Mouse (Mus musculus): ENCODE measurements at regions not wholly inside any gene's neighbourhood (a gene's known extent, or its start where the extent isn't known, plus 50 kb on each side); places are given as distances from the start of the nearest gene placed in this dataset.

- Histone ChIP-seq H3K27me3 (replicated peaks) (0 out of 2 replicates have a peak, but pooled peaks cover 3% of the 10 kb centered on the region), H3K27ac (no peak overlapping the region), H3K36me3 (no peaks in the 10 kb centered on the region), H3K9ac (no peak overlapping the region), H3K9me3 (no peaks in the 10 kb centered on the region), H3K4me3 (replicated peaks) (no peak overlapping the region), H3K4me1 (replicated peaks) (no peaks in the 10 kb centered on the region), H3K4me2 (replicated peaks) (no peak overlapping the region)
- ATAC-seq = no peak
- 54% methylated on average over 16 of the region's 16 CpGs for WGBS
Observed at GRCm38 (mm10) chr4:124498043-124498442, 112.6 kb downstream of the 3100002H09Rik start.

DNA sequence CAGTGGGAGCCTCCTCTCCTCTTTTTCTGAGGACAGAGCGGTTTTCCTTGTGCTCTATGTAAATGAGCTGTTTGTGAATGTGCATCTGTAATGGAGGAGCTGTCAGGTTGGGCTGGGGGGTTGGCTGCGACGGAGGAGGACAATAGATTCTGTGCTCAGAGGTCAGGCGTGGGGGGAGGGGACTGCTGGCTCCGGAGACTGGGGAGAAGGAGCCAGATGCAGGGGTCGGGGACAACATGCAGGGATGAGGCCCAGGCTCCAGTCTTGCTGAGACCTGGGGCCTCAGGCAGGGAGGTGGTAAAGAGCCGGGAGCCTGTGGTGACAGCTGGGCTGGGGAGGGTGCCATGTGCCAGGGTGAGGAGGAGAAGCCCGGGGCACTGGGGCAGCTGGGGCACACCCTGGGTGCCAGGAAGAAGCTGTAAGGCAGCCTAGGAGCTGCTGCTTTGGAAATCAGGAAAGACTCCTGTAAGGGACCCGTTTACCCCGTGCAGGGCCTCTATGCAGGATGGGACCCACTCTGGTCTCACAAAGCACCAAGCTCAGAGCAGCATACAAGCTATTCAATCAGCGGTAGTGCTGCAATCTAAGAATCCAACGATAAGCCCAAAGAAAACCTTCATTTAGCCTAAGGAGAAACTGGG, 124.5 kb downstream of the 3100002H09Rik start:
- 18% methylated on average over 12 of the region's 12 CpGs for WGBS
- H3K27me3 ChIP-seq (replicated peaks) = peaks cover 32% of the 10 kb centered on the region
- H3K4me1 ChIP-seq (replicated peaks) = no peaks in the 10 kb centered on the region

DNA sequence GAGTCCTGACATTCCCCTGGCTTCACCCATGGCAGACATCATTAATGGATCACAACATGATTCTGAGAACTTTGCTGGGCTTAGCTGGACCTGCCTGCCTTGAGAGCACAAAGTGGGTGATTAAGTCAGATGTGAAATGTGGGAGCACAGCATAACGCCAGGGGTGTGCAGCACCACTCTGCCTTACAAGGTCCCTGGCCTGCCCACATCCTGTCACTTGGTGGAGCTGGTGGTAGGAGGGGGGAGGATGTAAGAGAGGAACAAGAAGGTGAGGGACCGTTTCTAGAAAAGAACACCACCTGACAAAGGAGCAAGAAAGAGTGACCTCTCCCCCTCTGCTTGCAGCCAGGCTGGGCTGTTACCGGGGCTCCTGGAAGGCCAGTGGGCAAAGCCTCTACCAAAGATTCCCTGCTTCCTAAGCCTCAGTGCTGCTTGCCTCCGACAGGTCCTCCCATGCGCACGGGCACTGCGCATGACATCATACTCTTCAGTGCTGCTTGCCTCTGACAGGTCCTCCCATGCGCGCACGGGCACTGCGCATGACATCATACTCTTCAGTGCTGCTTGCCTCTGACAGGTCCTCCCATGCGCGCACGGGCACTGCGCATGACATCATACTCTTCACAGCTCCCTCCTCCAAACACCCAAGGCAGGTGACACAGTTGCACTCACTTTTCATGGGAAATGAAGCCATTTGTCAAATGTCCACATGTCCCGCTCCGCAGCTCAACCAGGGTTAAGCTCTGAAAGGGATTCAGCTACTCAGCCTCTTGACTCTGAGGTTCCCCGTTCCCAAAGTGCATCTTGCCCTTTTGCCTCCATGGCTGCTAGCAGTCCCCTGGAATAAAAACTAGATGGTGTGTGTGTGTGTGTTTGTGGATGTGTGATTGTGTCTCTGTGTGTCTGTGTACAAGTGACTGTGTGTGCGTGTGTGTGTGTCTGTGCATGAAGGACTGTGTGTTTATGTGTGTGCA, 125.7 kb downstream of the 3100002H09Rik start:
- H3K9ac ChIP-seq = no peak overlapping the region
- H3K27me3 ChIP-seq (replicated peaks) = peaks cover 33% of the 10 kb centered on the region
- H3K27ac ChIP-seq = no peak overlapping the region
- H3K4me2 ChIP-seq (replicated peaks) = no peak overlapping the region
- H3K4me3 ChIP-seq (replicated peaks) = no peak overlapping the region
- H3K9me3 ChIP-seq = no peaks in the 10 kb centered on the region
- no peaks in the 10 kb centered on the region for H3K4me1 ChIP-seq (replicated peaks)
- WGBS = 32% methylated on average over 19 of the region's 19 CpGs
- no peak for ATAC-seq
- no peaks in the 10 kb centered on the region for H3K36me3 ChIP-seq

More for the DNA sequence above, 124.5 kb downstream of the 3100002H09Rik start:
- Histone ChIP-seq H3K4me3 (replicated peaks) (no peak overlapping the region), H3K9me3 (no peaks in the 10 kb centered on the region), H3K9ac (no peak overlapping the region), H3K36me3 (no peaks in the 10 kb centered on the region), H3K4me2 (replicated peaks) (no peak overlapping the region), H3K27ac (no peak overlapping the region)
- no peak for ATAC-seq

DNA sequence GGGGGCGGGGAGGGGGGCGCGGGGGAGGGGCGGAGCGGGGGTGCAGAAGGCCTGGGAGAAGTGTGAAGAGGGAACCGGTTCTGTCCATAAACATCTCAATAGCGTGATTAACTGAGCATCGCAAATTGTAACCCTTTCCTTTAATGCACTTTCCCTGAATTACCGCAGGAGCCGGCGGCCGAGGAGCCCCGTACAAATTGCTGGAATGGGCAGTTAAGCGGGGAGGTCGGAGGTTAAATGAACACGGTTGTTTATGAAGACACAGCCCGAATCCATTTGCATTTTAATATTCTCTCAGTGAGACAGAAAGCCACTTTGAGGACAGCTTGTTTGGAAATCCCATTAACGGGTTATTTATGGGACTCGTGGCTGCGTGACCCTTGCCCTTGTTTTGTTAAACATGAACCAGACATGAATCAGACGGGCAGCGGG, 132.7 kb downstream of the 3100002H09Rik start:
- WGBS = 2% methylated on average over 22 of the region's 22 CpGs
- Histone ChIP-seq H3K4me3 (replicated peaks) (no peak overlapping the region), H3K4me1 (replicated peaks) (peaks cover 4% of the 10 kb centered on the region), H3K27me3 (replicated peaks) (peaks cover 35% of the 10 kb centered on the region), H3K9ac (no peak overlapping the region), H3K36me3 (no peaks in the 10 kb centered on the region), H3K4me2 (replicated peaks) (peak overlapping the region; percentile 42), H3K27ac (no peak overlapping the region), H3K9me3 (no peaks in the 10 kb centered on the region)
- no peak for ATAC-seq

DNA sequence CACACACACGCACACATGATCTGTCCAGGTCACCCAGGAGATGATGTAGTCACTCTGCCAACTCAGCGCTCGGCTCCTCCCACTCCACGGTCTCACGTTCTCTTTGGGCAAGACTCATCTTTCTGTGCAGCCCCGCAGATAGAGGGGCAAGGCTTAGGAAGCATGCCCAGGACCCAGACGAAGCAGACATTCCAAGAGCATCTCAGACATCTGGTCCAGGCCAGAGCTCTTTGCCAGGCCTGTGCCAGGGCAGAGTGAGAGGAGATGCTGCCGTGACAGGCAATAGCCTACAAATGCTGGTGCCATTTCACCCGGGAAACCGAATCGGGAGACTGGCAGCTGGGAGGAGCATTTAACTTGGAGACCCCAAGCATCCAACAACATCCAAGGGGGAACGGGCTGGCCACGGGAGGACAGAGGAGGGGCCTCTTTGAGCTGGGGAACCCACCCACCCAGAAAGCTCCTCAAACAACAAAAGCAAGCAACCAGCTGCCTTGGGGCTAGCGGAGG, 133.2 kb downstream of the 3100002H09Rik start:
- Histone ChIP-seq H3K9me3 (no peaks in the 10 kb centered on the region), H3K36me3 (no peaks in the 10 kb centered on the region), H3K4me1 (replicated peaks) (peaks cover 4% of the 10 kb centered on the region), H3K27me3 (replicated peaks) (peaks cover 30% of the 10 kb centered on the region), H3K9ac (no peak overlapping the region), H3K4me2 (replicated peaks) (peak overlapping the region; percentile 42), H3K4me3 (replicated peaks) (no peak overlapping the region), H3K27ac (no peak overlapping the region)
- WGBS = 18% methylated on average over 14 of the region's 14 CpGs
- ATAC-seq = no peak

- H3K4me3 ChIP-seq (replicated peaks) = no peak overlapping the region
- H3K27me3 ChIP-seq (replicated peaks) = 0 out of 2 replicates have a peak, but pooled peaks cover 2% of the 10 kb centered on the region
- H3K27ac ChIP-seq = no peak overlapping the region
- no peaks in the 10 kb centered on the region for H3K4me1 ChIP-seq (replicated peaks)
- no peaks in the 10 kb centered on the region for H3K36me3 ChIP-seq
- WGBS = 81% methylated on average over 18 of the region's 18 CpGs
- no peaks in the 10 kb centered on the region for H3K9me3 ChIP-seq
- no peak overlapping the region for H3K4me2 ChIP-seq (replicated peaks)
- no peak overlapping the region for H3K9ac ChIP-seq
- no peak for ATAC-seq
Observed at GRCm38 (mm10) chr4:124465229-124465820, 145.3 kb downstream of the 3100002H09Rik start.

- Histone ChIP-seq H3K9me3 (no peaks in the 10 kb centered on the region), H3K4me3 (replicated peaks) (no peak overlapping the region), H3K27me3 (replicated peaks) (no peaks in the 10 kb centered on the region), H3K36me3 (no peaks in the 10 kb centered on the region), H3K9ac (no peak overlapping the region), H3K27ac (no peak overlapping the region), H3K4me2 (replicated peaks) (no peak overlapping the region), H3K4me1 (replicated peaks) (no peaks in the 10 kb centered on the region; the same call in 1 of the 2 replicates)
- WGBS = 37% methylated on average over 14 of the region's 14 CpGs
- ATAC-seq = no peak
Observed at GRCm38 (mm10) chr4:124455511-124456338, 154.9 kb downstream of the 3100002H09Rik start.

GRCm38 (mm10) chr4:124451131-124451530, 159.5 kb downstream of the 3100002H09Rik start:
- no peak overlapping the region for H3K4me2 ChIP-seq (replicated peaks)
- no peak overlapping the region for H3K4me3 ChIP-seq (replicated peaks)
- H3K27ac ChIP-seq = no peak overlapping the region
- no peaks in the 10 kb centered on the region; the same call in 1 of the 2 replicates for H3K4me1 ChIP-seq (replicated peaks)
- H3K36me3 ChIP-seq = no peaks in the 10 kb centered on the region
- H3K27me3 ChIP-seq (replicated peaks) = no peaks in the 10 kb centered on the region
- ATAC-seq = no peak
- 30% methylated on average over 3 of the region's 3 CpGs for WGBS
- H3K9me3 ChIP-seq = no peaks in the 10 kb centered on the region
- H3K9ac ChIP-seq = no peak overlapping the region

DNA sequence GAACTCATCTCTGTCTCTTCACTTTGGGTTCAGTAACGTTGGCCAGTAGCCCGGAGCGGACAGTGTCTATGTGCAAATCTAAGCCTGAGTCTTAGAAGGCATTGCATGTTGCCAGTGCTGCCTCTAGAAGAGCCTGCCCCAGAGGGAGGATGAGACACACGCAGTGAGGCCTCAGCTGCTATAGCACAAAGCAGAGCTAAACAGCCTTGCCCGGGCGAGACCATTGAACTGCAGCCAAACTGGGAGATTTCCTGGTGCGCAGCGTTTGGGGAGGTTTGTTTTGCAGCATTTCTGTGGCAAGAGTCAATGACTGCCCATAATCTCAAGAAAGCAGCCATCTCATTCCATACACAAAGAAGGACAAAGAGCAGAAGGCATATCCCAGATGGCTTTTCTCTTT, 164.0 kb downstream of the 3100002H09Rik start:
- Histone ChIP-seq H3K9ac (no peak overlapping the region), H3K27me3 (replicated peaks) (peaks cover 22% of the 10 kb centered on the region), H3K4me1 (replicated peaks) (peaks cover 4% of the 10 kb centered on the region; the same call in 1 of the 2 replicates), H3K9me3 (no peaks in the 10 kb centered on the region), H3K27ac (no peak overlapping the region), H3K4me3 (replicated peaks) (no peak overlapping the region), H3K4me2 (replicated peaks) (no peak overlapping the region), H3K36me3 (no peaks in the 10 kb centered on the region)
- no peak for ATAC-seq
- 76% methylated on average over 8 of the region's 8 CpGs for WGBS

DNA sequence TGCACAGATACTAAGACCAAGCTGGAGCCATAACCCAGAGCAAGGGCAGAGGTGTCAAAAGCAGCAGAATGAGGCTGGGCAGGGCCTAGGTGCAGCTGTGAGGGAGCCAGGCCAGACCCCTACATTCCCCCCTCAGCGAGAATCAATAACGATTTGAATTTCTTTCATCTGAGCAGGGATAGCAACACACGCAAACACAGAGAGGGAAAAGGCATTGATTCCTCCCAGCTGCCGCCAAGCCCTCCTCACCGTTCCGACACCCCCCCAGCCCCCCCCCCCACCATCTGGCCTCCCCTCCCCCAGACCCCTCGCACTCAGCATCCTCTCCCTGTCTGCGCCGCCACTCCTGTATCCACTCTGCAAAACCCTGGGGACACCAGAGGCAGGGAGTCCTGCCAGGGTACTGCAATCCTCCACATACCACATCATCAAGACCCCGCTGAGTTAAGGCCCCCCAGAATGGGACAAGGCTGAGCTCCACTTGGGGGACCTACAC, 166.9 kb downstream of the 3100002H09Rik start:
- H3K36me3 ChIP-seq = no peaks in the 10 kb centered on the region
- no peak overlapping the region for H3K9ac ChIP-seq
- peaks cover 29% of the 10 kb centered on the region for H3K27me3 ChIP-seq (replicated peaks)
- WGBS = 0% methylated on average over 10 of the region's 10 CpGs
- no peak overlapping the region for H3K4me3 ChIP-seq (replicated peaks)
- H3K4me1 ChIP-seq (replicated peaks) = 0 out of 2 replicates have a peak, but pooled peaks cover 4% of the 10 kb centered on the region
- no peak overlapping the region for H3K4me2 ChIP-seq (replicated peaks)
- no peaks in the 10 kb centered on the region for H3K9me3 ChIP-seq
- no peak overlapping the region for H3K27ac ChIP-seq
- ATAC-seq = no peak

- no peak for ATAC-seq
- WGBS = 26% methylated on average over 10 of the region's 10 CpGs
- no peak overlapping the region for H3K9ac ChIP-seq
- H3K4me2 ChIP-seq (replicated peaks) = no peak overlapping the region
- no peaks in the 10 kb centered on the region for H3K9me3 ChIP-seq
- peaks cover 29% of the 10 kb centered on the region for H3K27me3 ChIP-seq (replicated peaks)
- H3K4me1 ChIP-seq (replicated peaks) = 0 out of 2 replicates have a peak, but pooled peaks cover 4% of the 10 kb centered on the region
- H3K36me3 ChIP-seq = no peaks in the 10 kb centered on the region
- H3K27ac ChIP-seq = no peak overlapping the region
- H3K4me3 ChIP-seq (replicated peaks) = no peak overlapping the region
Observed at GRCm38 (mm10) chr4:124443130-124443503, 167.5 kb downstream of the 3100002H09Rik start.

All from intestine, embryonic 15.5 days (tissue).